Mouse (Mus musculus): ENCODE data around the gene Mei1. TPM values are rescaled to one million over a fixed set of nuclear protein-coding genes. Genes with fewer than 3 reads are reported as not detected.

Gene Mei1
- polyA plus RNA-seq, 1 experiment from 2014 or later: not detected

- Histone ChIP-seq H3K4me3 (ENCODE audit: low read depth, low read length) (no peak overlapping the region), H3K27me3 (replicated peaks; ENCODE audit: control insufficient read depth, insufficient read depth, low read length) (no peaks in the 10 kb centered on the region), H3K4me2 (ENCODE audit: low read length) (no peak overlapping the region), H3K36me3 (ENCODE audit: control insufficient read depth, insufficient read depth, low read length) (peaks cover 49% of the 10 kb centered on the region), H3K27ac (ENCODE audit: low read depth) (no peak overlapping the region), H3K4me1 (replicated peaks; ENCODE audit: control insufficient read depth, insufficient read depth, low read length) (peaks cover 24% of the 10 kb centered on the region), H3K9ac (ENCODE audit: low read length) (no peak overlapping the region), H3K9me3 (ENCODE audit: control insufficient read depth, low read length) (no peaks in the 10 kb centered on the region)
- 82% methylated on average over 5 of the region's 5 CpGs for WGBS
- DNase-seq (ENCODE audit: low spot score) (no peak), ATAC-seq (replicated peaks; ENCODE audit: low FRiP score, low TSS enrichment, low read depth) (no peak)
Measured at GRCm38 (mm10) chr15:82169671-82170070, 99.9 kb downstream of the Mei1 start.

DNA sequence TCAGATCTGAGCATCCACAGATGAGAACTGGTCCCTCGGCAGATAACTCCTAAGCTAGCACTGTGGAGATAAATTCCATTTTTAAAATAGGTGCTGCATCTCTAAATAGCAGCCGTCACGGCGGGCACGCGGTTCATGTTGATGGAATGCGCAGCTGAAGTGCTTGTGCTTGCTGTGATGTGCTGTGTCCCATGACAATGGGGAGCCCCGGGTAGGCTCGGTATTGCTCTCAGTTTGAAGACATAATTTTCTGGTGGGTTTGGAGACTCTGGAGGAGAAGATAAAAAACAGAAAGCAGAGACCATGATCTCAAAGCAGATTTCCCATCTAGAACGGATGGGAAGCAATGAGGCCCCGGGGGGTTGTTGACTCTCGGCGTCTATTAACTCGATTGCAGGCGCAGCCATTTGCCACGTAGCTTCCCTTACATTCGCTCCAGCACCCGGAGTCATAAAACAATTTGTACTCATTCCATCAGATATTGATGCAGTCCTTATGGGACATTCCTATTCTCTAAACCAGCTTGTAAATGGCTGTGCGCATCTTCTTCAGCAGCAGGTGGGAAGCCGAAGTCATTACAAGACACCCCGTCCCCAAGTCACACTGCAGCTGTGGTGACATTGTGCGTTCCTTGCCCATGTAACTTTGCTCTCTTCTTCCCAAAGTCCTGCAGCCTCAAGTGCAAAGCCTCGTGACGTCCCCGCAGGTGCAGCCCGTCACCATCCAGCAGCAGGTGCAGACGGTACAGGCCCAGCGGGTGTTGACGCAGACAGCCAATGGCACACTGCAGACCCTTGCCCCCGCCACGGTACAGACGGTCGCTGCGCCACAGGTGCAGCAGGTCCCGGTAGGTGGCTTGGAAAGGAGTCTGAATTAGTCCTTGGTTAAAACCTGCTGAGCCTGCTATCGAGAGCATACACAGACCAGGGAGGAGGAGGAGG, 100.9 kb downstream of the Mei1 start:
- no peak overlapping the region for H3K9ac ChIP-seq (ENCODE audit: low read length)
- H3K27ac ChIP-seq (ENCODE audit: low read depth): no peak overlapping the region; the same call in 1 of the 2 replicates
- H3K4me1 ChIP-seq (replicated peaks; ENCODE audit: control insufficient read depth, insufficient read depth, low read length): peaks cover 20% of the 10 kb centered on the region
- H3K9me3 ChIP-seq (ENCODE audit: control insufficient read depth, low read length): no peaks in the 10 kb centered on the region
- no peak overlapping the region for H3K4me2 ChIP-seq (ENCODE audit: low read length)
- no peaks in the 10 kb centered on the region for H3K27me3 ChIP-seq (replicated peaks; ENCODE audit: control insufficient read depth, insufficient read depth, low read length)
- DNase-seq (ENCODE audit: low spot score) (no peak), ATAC-seq (replicated peaks; ENCODE audit: low FRiP score, low TSS enrichment, low read depth) (peak; percentile 48)
- H3K4me3 ChIP-seq (ENCODE audit: low read depth, low read length): no peak overlapping the region
- peaks cover 60% of the 10 kb centered on the region for H3K36me3 ChIP-seq (ENCODE audit: control insufficient read depth, insufficient read depth, low read length)
- WGBS: 78% methylated on average over 36 of the region's 36 CpGs

DNA sequence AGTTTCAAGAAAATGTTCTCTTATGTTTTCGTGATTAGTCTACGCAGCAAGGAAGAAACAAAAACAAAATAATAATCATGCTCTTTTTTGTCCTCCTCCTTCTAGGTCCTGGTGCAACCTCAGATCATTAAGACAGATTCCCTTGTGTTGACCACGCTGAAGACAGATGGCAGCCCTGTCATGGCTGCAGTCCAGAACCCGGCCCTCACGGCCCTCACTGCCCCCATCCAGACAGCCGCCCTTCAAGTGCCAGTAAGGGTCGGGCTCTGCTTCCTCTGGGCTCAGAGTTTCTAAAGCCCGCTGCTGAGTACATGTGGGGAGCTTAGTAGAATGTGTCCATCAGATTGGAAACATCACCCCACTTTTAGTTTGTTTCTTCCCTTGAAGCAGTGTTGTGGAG, 102.9 kb downstream of the Mei1 start:
- Histone ChIP-seq H3K4me3 (ENCODE audit: low read depth, low read length) (no peak overlapping the region), H3K27me3 (replicated peaks; ENCODE audit: control insufficient read depth, insufficient read depth, low read length) (no peaks in the 10 kb centered on the region), H3K4me2 (ENCODE audit: low read length) (no peak overlapping the region), H3K36me3 (ENCODE audit: control insufficient read depth, insufficient read depth, low read length) (peaks cover 79% of the 10 kb centered on the region), H3K9ac (ENCODE audit: low read length) (no peak overlapping the region), H3K9me3 (ENCODE audit: control insufficient read depth, low read length) (no peaks in the 10 kb centered on the region), H3K4me1 (replicated peaks; ENCODE audit: control insufficient read depth, insufficient read depth, low read length) (peaks cover 5% of the 10 kb centered on the region; the same call in 1 of the 2 replicates), H3K27ac (ENCODE audit: low read depth) (no peak overlapping the region)
- DNase-seq (ENCODE audit: low spot score): no peak
- ATAC-seq (replicated peaks; ENCODE audit: low FRiP score, low TSS enrichment, low read depth): no peak
- 90% methylated on average over 8 of the region's 8 CpGs for WGBS

DNA sequence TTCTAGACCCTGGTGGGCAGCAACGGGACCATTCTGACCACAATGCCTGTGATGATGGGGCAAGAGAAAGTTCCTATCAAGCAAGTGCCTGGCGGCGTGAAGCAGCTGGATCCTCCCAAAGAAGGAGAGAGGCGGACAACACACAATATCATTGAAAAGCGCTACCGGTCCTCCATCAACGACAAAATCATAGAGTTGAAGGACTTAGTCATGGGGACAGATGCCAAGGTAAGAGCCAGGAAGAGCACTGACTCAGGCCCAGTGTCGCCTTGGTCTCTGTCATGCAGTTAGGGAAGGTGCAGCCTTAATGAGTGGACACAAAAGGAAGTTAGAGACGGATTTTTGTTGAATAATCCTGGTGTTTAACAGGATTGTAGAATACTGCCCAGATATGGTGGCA, 105.3 kb downstream of the Mei1 start:
- Histone ChIP-seq H3K4me2 (ENCODE audit: low read length) (no peak overlapping the region), H3K27me3 (replicated peaks; ENCODE audit: control insufficient read depth, insufficient read depth, low read length) (no peaks in the 10 kb centered on the region), H3K27ac (ENCODE audit: low read depth) (no peak overlapping the region), H3K9ac (ENCODE audit: low read length) (no peak overlapping the region), H3K4me1 (replicated peaks; ENCODE audit: control insufficient read depth, insufficient read depth, low read length) (no peaks in the 10 kb centered on the region), H3K36me3 (ENCODE audit: control insufficient read depth, insufficient read depth, low read length) (peaks cover 98% of the 10 kb centered on the region), H3K4me3 (ENCODE audit: low read depth, low read length) (no peak overlapping the region), H3K9me3 (ENCODE audit: control insufficient read depth, low read length) (no peaks in the 10 kb centered on the region)
- ATAC-seq (replicated peaks; ENCODE audit: low FRiP score, low TSS enrichment, low read depth): no peak
- no peak for DNase-seq (ENCODE audit: low spot score)
- 94% methylated on average over 9 of the region's 9 CpGs for WGBS

Other genes with a start within 250 kb of the Mei1 start
- 23.0 TPM in 2 replicates for gene Tob2, start 211.2 kb upstream of the Mei1 start, polyA plus RNA-seq (2014; fragmentation: Nextera tagmentation; extraction: Ambion mirVana)
- gene Phf5a, start 198.1 kb upstream of the Mei1 start, polyA plus RNA-seq (2014; fragmentation: Nextera tagmentation; extraction: Ambion mirVana): 179 and 194 TPM in 2 replicates
- gene Aco2, start 197.7 kb upstream of the Mei1 start, polyA plus RNA-seq (2014; fragmentation: Nextera tagmentation; extraction: Ambion mirVana): 171 and 178 TPM in 2 replicates
- 75.4 and 79.5 TPM in 2 replicates for gene Polr3h, start 143.8 kb upstream of the Mei1 start, polyA plus RNA-seq (2014; fragmentation: Nextera tagmentation; extraction: Ambion mirVana)
- gene Csdc2, start 133.2 kb upstream of the Mei1 start, polyA plus RNA-seq (2014; fragmentation: Nextera tagmentation; extraction: Ambion mirVana): 16.0 and 19.4 TPM in 2 replicates
- 25.8 and 26.6 TPM in 2 replicates for gene Pmm1, start 109.1 kb upstream of the Mei1 start, polyA plus RNA-seq (2014; fragmentation: Nextera tagmentation; extraction: Ambion mirVana)
- gene 1700029P11Rik, start 89.5 kb upstream of the Mei1 start, polyA plus RNA-seq (2014; fragmentation: Nextera tagmentation; extraction: Ambion mirVana): not detected in 2 replicates
- gene Xrcc6, start 82.2 kb upstream of the Mei1 start, polyA plus RNA-seq (2014; fragmentation: Nextera tagmentation; extraction: Ambion mirVana): 87.0 and 96.7 TPM in 2 replicates
- 24.0 and 26.7 TPM in 2 replicates for gene Desi1, start 36.1 kb upstream of the Mei1 start, polyA plus RNA-seq (2014; fragmentation: Nextera tagmentation; extraction: Ambion mirVana)
- 301 and 329 TPM in 2 replicates for gene Snu13, start 22.4 kb upstream of the Mei1 start, polyA plus RNA-seq (2014; fragmentation: Nextera tagmentation; extraction: Ambion mirVana)
- gene 4930407I10Rik, start 10.8 kb upstream of the Mei1 start, polyA plus RNA-seq (2014; fragmentation: Nextera tagmentation; extraction: Ambion mirVana): not detected in 2 replicates
- gene Ccdc134, start 57.9 kb downstream of the Mei1 start, polyA plus RNA-seq (2014; fragmentation: Nextera tagmentation; extraction: Ambion mirVana): 14.2 and 15.3 TPM in 2 replicates
- gene Srebf2, start 77.2 kb downstream of the Mei1 start, polyA plus RNA-seq (2014; fragmentation: Nextera tagmentation; extraction: Ambion mirVana): 136 and 144 TPM in 2 replicates
- 0.15 TPM in 2 replicates for gene Shisa8, start 142.8 kb downstream of the Mei1 start, polyA plus RNA-seq (2014; fragmentation: Nextera tagmentation; extraction: Ambion mirVana)
- gene Tnfrsf13c, start 154.4 kb downstream of the Mei1 start, polyA plus RNA-seq (2014; fragmentation: Nextera tagmentation; extraction: Ambion mirVana): 0.11 and 0.15 TPM in 2 replicates
- 64.9 and 70.3 TPM in 2 replicates for gene Cenpm, start 174.8 kb downstream of the Mei1 start, polyA plus RNA-seq (2014; fragmentation: Nextera tagmentation; extraction: Ambion mirVana)
- 0.15 TPM in 1 of 2 replicates, not detected in the other for gene 1500009C09Rik, start 182.4 kb downstream of the Mei1 start, polyA plus RNA-seq (2014; fragmentation: Nextera tagmentation; extraction: Ambion mirVana)
- 16.0 and 18.3 TPM in 2 replicates for gene Sept3, start 204.9 kb downstream of the Mei1 start, polyA plus RNA-seq (2014; fragmentation: Nextera tagmentation; extraction: Ambion mirVana)
- gene Wbp2nl, start 229.0 kb downstream of the Mei1 start, polyA plus RNA-seq (2014; fragmentation: Nextera tagmentation; extraction: Ambion mirVana): 0.16 and 0.20 TPM in 2 replicates

Measured in intestine, embryonic 14.5 days (tissue).